Mouse (Mus musculus): ENCODE results near the gene Rplp2. TPM values are rescaled to one million over a fixed set of nuclear protein-coding genes. Genes with fewer than 3 reads are reported as not detected.

Gene Rplp2
- polyA plus RNA-seq, 1 experiment: 584 TPM

- Histone ChIP-seq H3K27me3 (ENCODE audit: control insufficient read depth) (peaks cover 12% of the 10 kb centered on the region), H3K4me3 (replicated peaks) (no peak overlapping the region), H3K9me3 (ENCODE audit: control insufficient read depth, low read length) (no peaks in the 10 kb centered on the region), H3K4me1 (ENCODE audit: control insufficient read depth) (peaks cover 58% of the 10 kb centered on the region), H3K36me3 (ENCODE audit: control insufficient read depth) (peaks cover 39% of the 10 kb centered on the region)
- TF ChIP-seq TAL1 (IDR thresholded peaks at IDR 0.05; ENCODE audit: low read length): no peak
- TF ChIP-seq GATA1 (IDR thresholded peaks at IDR 0.05; ENCODE audit: low read length): no peak
Observed at GRCm38 (mm10) chr7:141429840-141430584, 17.2 kb upstream of the Rplp2 start.

- TF ChIP-seq TAL1 (IDR thresholded peaks at IDR 0.05; ENCODE audit: low read length): no peak
- H3K9me3 ChIP-seq (ENCODE audit: control insufficient read depth, low read length): no peaks in the 10 kb centered on the region
- peaks cover 41% of the 10 kb centered on the region for H3K36me3 ChIP-seq (ENCODE audit: control insufficient read depth)
- H3K4me3 ChIP-seq (replicated peaks): no peak overlapping the region
- peaks cover 65% of the 10 kb centered on the region for H3K4me1 ChIP-seq (ENCODE audit: control insufficient read depth)
- peaks cover 8% of the 10 kb centered on the region for H3K27me3 ChIP-seq (ENCODE audit: control insufficient read depth)
Observed at GRCm38 (mm10) chr7:141430585-141431240, 16.5 kb upstream of the Rplp2 start.

- Histone ChIP-seq H3K4me3 (replicated peaks) (no peak overlapping the region), H3K36me3 (ENCODE audit: control insufficient read depth) (peaks cover 50% of the 10 kb centered on the region), H3K27me3 (ENCODE audit: control insufficient read depth) (peaks cover 3% of the 10 kb centered on the region), H3K4me1 (ENCODE audit: control insufficient read depth) (peaks cover 71% of the 10 kb centered on the region), H3K9me3 (ENCODE audit: control insufficient read depth, low read length) (no peaks in the 10 kb centered on the region)
- no peak for TF ChIP-seq TAL1 (IDR thresholded peaks at IDR 0.05; ENCODE audit: low read length)
Observed at GRCm38 (mm10) chr7:141431434-141432185, 15.6 kb upstream of the Rplp2 start.

GRCm38 (mm10) chr7:141432186-141432611 lies 15.0 kb upstream of the Rplp2 start:
- H3K4me3 ChIP-seq (replicated peaks): no peak overlapping the region
- H3K9me3 ChIP-seq (ENCODE audit: control insufficient read depth, low read length): no peaks in the 10 kb centered on the region
- peaks cover 71% of the 10 kb centered on the region for H3K4me1 ChIP-seq (ENCODE audit: control insufficient read depth)
- H3K27me3 ChIP-seq (ENCODE audit: control insufficient read depth): no peaks in the 10 kb centered on the region; the same call in 1 of the 2 replicates
- TF ChIP-seq TAL1 (IDR thresholded peaks at IDR 0.05; ENCODE audit: low read length): no peak
- no peak for TF ChIP-seq GATA1 (IDR thresholded peaks at IDR 0.05; ENCODE audit: low read length)
- peaks cover 50% of the 10 kb centered on the region for H3K36me3 ChIP-seq (ENCODE audit: control insufficient read depth)

GRCm38 (mm10) chr7:141432741-141433516 lies 14.2 kb upstream of the Rplp2 start:
- Histone ChIP-seq H3K36me3 (ENCODE audit: control insufficient read depth) (peaks cover 56% of the 10 kb centered on the region), H3K4me3 (replicated peaks) (no peak overlapping the region), H3K9me3 (ENCODE audit: control insufficient read depth, low read length) (no peaks in the 10 kb centered on the region), H3K27me3 (ENCODE audit: control insufficient read depth) (no peaks in the 10 kb centered on the region; the same call in 1 of the 2 replicates), H3K4me1 (ENCODE audit: control insufficient read depth) (peaks cover 74% of the 10 kb centered on the region)
- no peak for TF ChIP-seq TAL1 (IDR thresholded peaks at IDR 0.05; ENCODE audit: low read length)
- TF ChIP-seq GATA1 (IDR thresholded peaks at IDR 0.05; ENCODE audit: low read length): no peak

- no peaks in the 10 kb centered on the region; the same call in 1 of the 2 replicates for H3K27me3 ChIP-seq (ENCODE audit: control insufficient read depth)
- H3K4me1 ChIP-seq (ENCODE audit: control insufficient read depth): peaks cover 80% of the 10 kb centered on the region
- peaks cover 64% of the 10 kb centered on the region for H3K36me3 ChIP-seq (ENCODE audit: control insufficient read depth)
- no peak overlapping the region for H3K4me3 ChIP-seq (replicated peaks)
- no peaks in the 10 kb centered on the region for H3K9me3 ChIP-seq (ENCODE audit: control insufficient read depth, low read length)
- TF ChIP-seq GATA1 (IDR thresholded peaks at IDR 0.05; ENCODE audit: low read length) (no peak), TAL1 (IDR thresholded peaks at IDR 0.05; ENCODE audit: low read length) (no peak)
Observed at GRCm38 (mm10) chr7:141433517-141434400, 13.4 kb upstream of the Rplp2 start.

- Histone ChIP-seq H3K36me3 (ENCODE audit: control insufficient read depth) (peaks cover 71% of the 10 kb centered on the region), H3K27me3 (ENCODE audit: control insufficient read depth) (no peaks in the 10 kb centered on the region), H3K4me1 (ENCODE audit: control insufficient read depth) (peaks cover 78% of the 10 kb centered on the region), H3K4me3 (replicated peaks) (peak overlapping the region; percentile 59), H3K9me3 (ENCODE audit: control insufficient read depth, low read length) (no peaks in the 10 kb centered on the region)
- no peak for TF ChIP-seq GATA1 (IDR thresholded peaks at IDR 0.05; ENCODE audit: low read length)
- no peak for TF ChIP-seq TAL1 (IDR thresholded peaks at IDR 0.05; ENCODE audit: low read length)
Observed at GRCm38 (mm10) chr7:141434464-141434863, 12.7 kb upstream of the Rplp2 start.
